Mouse (Mus musculus) hindbrain, embryonic 13.5 days (tissue): ENCODE data around the gene Met. TPM values are rescaled to one million over a fixed set of nuclear protein-coding genes. Genes with fewer than 3 reads are reported as not detected.

Experiments
- ATAC-seq: fragments of 200-750 bp; cut with Nextera tagmentation; 2 replicates; pipeline ENCODE4 v1.8.0; 2017; ENCODE audit warnings: moderate TSS enrichment; ENCODE audit not compliant: low FRiP score
- H3K27ac ChIP-seq: fragments of 300-500 bp; sonication (generic); 2 replicates; pipeline ENCODE4 v1.5.1; 2015; ENCODE audit warnings: inconsistent platforms, mild to moderate bottlenecking, moderate library complexity
- H3K27me3 ChIP-seq: fragments of 300-500 bp; sonication (generic); 2 replicates; pipeline ENCODE4 v1.6.1; 2015; ENCODE audit warnings: mild to moderate bottlenecking, inconsistent platforms
- H3K36me3 ChIP-seq: fragments of 300-500 bp; sonication (generic); 2 replicates; pipeline ENCODE4 v1.6.1; 2015; ENCODE audit warnings: mild to moderate bottlenecking, inconsistent platforms
- H3K4me1 ChIP-seq: fragments of 300-500 bp; sonication (generic); replicated peaks from 2 replicates; pipeline ENCODE4 v1.6.1; 2015; ENCODE audit warnings: inconsistent platforms
- H3K4me2 ChIP-seq: fragments of 300-500 bp; sonication (generic); 2 replicates; pipeline ENCODE4 v1.6.1; 2015; ENCODE audit warnings: inconsistent platforms, mild to moderate bottlenecking, moderate library complexity
- H3K4me3 ChIP-seq: fragments of 300-500 bp; sonication (generic); 2 replicates; pipeline ENCODE4 v1.5.1; 2015; ENCODE audit warnings: mild to moderate bottlenecking, inconsistent platforms
- H3K9ac ChIP-seq: fragments of 300-500 bp; sonication (generic); 2 replicates; pipeline ENCODE4 v1.6.1; 2015; ENCODE audit warnings: mild to moderate bottlenecking, inconsistent platforms
- H3K9me3 ChIP-seq: fragments of 300-500 bp; sonication (generic); 2 replicates; pipeline ENCODE4 v1.6.1; 2016; ENCODE audit warnings: inconsistent platforms
- WGBS: fragments of 180-500 bp; shearing (Covaris S2); methylation state at CpG from one replicate; pipeline ENCODE4 v1.1.7; 2015; 5-methylcytosine and 5-hydroxymethylcytosine counted together
- polyA plus RNA-seq: library from polyadenylated mRNA; unstranded; fragments of >200 nt; fragmentation: Nextera tagmentation; extraction: Ambion mirVana; gene quantifications from 2 replicates; pipeline ENCODE4 v1.2.1, GENCODE M21; 2015

Gene Met
- polyA plus RNA-seq, 1 experiment from 2014 or later: 1.7 TPM

DNA sequence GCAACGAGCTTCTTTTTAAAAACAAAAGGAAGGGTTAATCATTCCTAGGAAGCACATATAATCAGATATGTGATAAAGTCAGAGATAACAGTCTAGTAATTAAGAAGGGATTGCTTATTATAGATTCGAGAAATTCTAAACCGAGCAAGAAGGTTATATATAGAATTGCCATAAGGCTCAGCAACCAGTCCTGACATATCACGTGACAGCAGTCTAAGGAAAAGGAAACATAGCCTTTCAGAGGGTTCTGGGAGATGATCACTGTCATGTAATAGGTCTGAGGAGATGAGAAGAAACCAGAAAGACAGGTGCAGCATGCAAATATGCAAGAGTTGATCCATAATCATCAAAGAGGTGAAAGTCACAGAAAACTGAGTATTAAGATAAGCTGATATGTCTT lies 59.3 kb downstream of the Met start:
- 0 out of 2 replicates have a peak, but pooled peaks cover 3% of the 10 kb centered on the region for H3K4me1 ChIP-seq
- no peak overlapping the region for H3K27ac ChIP-seq
- WGBS: 80% methylated on average over 4 of the region's 4 CpGs
- no peak for ATAC-seq
- no peak overlapping the region for H3K4me2 ChIP-seq
- no peaks in the 10 kb centered on the region for H3K27me3 ChIP-seq
- no peak overlapping the region for H3K9ac ChIP-seq
- H3K36me3 ChIP-seq: no peaks in the 10 kb centered on the region
- H3K4me3 ChIP-seq: no peak overlapping the region
- no peaks in the 10 kb centered on the region for H3K9me3 ChIP-seq

DNA sequence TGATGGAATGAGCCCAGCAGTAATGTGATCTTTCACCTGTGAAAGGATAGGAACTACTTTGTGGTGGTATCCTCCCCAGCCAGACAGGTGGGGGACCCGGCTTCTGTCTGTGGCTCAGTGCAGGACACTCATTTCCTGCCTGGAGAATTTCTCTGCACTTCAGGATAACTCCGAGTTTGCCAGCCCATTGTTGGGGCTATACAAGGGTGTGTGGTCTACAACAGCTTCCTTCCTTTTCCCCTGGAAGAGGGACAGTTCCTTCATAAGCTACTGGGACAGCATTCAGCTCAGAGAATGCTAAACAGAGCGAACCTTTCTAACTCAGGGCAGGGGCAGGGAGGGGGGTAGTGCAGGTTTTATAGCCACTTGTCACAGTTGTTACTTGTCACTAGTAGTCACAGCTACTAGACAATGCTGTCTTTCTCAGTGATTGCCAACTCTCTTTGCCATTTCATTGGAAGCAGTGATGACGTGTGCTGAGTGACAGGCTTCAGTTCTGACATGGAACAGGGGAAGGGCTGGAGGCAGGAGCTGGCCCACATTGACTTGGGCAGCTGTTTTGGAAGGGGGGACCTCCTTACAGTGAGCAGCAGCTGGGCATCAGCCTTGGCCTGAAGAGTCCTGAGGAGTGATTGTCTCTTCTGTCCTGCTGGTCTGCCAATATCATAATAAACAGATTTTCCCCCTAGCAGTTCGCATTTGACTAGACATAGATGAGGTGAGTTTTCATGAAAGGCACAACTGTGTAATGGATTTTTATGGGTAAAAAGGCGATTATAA lies 66.1 kb downstream of the Met start:
- Histone ChIP-seq H3K36me3 (no peaks in the 10 kb centered on the region), H3K4me1 (0 out of 2 replicates have a peak, but pooled peaks cover 4% of the 10 kb centered on the region), H3K27ac (no peak overlapping the region), H3K9me3 (no peaks in the 10 kb centered on the region), H3K4me2 (no peak overlapping the region), H3K27me3 (no peaks in the 10 kb centered on the region), H3K9ac (no peak overlapping the region), H3K4me3 (no peak overlapping the region)
- WGBS: 67% methylated on average over 6 of the region's 6 CpGs
- 0 out of 2 replicates have a peak, but pooled peaks have one; percentile 21 for ATAC-seq

DNA sequence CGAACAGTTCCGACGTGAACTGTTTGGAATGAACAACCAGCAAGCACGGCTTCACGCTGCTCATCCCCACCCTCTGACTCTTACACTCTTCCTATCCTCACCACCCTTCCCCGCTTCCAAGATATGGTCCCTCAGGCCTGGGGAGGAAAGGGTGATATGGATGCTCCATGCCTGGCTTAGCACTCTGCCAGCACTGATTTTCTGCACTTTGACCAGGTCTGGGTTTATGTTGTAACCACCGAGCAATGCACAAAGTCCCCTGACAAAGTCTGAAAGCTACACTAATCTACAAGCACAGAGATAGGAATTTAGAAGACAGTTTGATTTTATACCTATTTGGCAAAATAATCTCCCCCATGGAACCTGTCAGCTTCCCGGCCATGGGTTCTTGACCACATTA lies 78.0 kb downstream of the Met start:
- no peak overlapping the region for H3K4me2 ChIP-seq
- WGBS: 94% methylated on average over 8 of the region's 8 CpGs
- H3K36me3 ChIP-seq: no peaks in the 10 kb centered on the region
- ATAC-seq: no peak
- H3K27ac ChIP-seq: no peak overlapping the region
- H3K4me1 ChIP-seq: peaks cover 7% of the 10 kb centered on the region
- H3K27me3 ChIP-seq: no peaks in the 10 kb centered on the region
- no peak overlapping the region for H3K9ac ChIP-seq
- no peak overlapping the region for H3K4me3 ChIP-seq
- no peaks in the 10 kb centered on the region for H3K9me3 ChIP-seq

DNA sequence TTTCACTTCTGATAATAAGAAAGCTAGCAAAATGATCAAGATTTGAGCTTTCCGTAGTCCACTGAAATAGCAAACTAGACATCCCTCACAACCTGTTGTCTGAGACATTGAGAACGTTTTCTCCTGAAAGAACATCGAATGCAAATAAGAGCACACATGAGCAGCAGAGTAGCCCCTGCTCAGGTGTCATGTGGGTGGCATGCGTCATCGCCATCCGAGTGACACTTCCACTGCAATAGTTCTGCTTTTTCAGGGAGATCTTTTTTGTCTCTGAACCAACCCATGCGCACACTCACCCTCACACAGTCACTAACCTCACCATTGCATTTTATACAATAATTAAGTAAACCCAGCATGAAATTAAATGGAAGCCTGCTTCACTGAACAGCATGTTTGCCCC lies 78.8 kb downstream of the Met start:
- peaks cover 14% of the 10 kb centered on the region for H3K4me1 ChIP-seq
- WGBS: 87% methylated on average over 7 of the region's 7 CpGs
- no peak for ATAC-seq
- no peak overlapping the region for H3K4me2 ChIP-seq
- H3K36me3 ChIP-seq: no peaks in the 10 kb centered on the region
- H3K27me3 ChIP-seq: no peaks in the 10 kb centered on the region
- H3K9ac ChIP-seq: no peak overlapping the region
- H3K9me3 ChIP-seq: no peaks in the 10 kb centered on the region
- H3K27ac ChIP-seq: no peak overlapping the region
- H3K4me3 ChIP-seq: no peak overlapping the region

DNA sequence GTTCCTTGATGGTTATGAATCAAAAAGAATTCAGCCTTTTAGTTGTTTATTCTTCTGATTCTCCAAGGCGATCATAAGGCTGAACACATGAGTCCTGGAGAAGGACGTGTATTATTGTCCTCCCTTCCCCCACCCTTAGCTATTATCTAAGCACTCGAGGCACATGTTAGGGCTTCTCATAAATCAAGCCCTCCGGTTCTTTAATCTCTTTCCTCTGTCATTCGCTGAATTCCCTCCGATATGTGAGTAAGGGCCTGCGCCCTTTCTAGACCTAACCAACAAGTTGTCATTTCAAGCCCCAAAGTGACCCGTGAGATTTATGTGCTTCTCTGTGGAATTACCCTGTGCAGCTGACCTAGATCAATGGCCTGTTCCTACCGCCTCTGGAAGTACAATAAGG lies 81.9 kb downstream of the Met start:
- H3K4me1 ChIP-seq: peaks cover 14% of the 10 kb centered on the region

DNA sequence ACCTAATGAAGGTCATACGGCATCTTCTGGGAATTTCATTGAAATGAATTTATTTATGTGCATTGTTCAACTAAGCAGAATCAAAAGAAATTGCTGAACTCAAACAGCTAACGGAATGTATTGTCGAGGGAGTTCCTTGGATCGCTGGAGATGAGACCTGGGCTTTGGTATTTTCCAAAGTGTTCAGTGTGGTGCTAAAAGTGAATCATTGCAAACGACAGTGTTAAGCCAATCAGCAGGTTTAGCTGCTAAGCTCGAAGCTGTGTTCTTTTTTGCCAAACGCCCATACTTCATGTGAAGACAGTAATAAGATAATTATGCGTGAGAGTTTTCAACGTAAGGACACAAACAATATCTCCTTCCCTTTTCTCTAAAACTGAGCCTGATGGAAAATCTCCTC lies 82.7 kb downstream of the Met start:
- WGBS: 68% methylated on average over 9 of the region's 9 CpGs
- Histone ChIP-seq H3K4me3 (no peak overlapping the region), H3K9ac (no peak overlapping the region), H3K36me3 (no peaks in the 10 kb centered on the region), H3K27me3 (no peaks in the 10 kb centered on the region), H3K9me3 (no peaks in the 10 kb centered on the region), H3K27ac (no peak overlapping the region), H3K4me1 (peaks cover 14% of the 10 kb centered on the region), H3K4me2 (no peak overlapping the region)
- ATAC-seq: no peak

More for the DNA sequence above, 81.9 kb downstream of the Met start:
- no peak overlapping the region for H3K4me2 ChIP-seq
- no peak overlapping the region for H3K4me3 ChIP-seq
- no peaks in the 10 kb centered on the region for H3K27me3 ChIP-seq
- 66% methylated on average over 9 of the region's 9 CpGs for whole genome bisulfite sequencing
- no peaks in the 10 kb centered on the region for H3K36me3 ChIP-seq
- no peak overlapping the region for H3K27ac ChIP-seq
- ATAC-seq: no peak
- no peak overlapping the region for H3K9ac ChIP-seq
- H3K9me3 ChIP-seq: no peaks in the 10 kb centered on the region

DNA sequence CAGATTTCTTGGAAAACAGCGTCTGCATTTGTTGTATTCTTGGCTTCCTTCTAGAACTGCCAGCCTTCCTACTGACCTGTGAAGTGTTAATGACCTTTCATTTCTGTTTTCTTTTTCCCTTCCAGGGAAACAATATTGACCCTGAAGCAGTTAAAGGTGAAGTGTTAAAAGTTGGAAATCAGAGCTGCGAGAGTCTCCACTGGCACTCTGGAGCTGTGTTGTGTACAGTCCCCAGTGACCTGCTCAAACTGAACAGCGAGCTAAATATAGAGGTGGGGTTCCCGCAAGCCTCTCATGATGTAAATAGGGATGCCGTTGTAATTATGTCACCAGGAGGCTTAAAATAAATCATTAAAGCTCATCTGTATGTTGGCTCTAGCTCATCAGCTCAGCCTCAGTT lies 83.2 kb downstream of the Met start:
- Histone ChIP-seq H3K27ac (no peak overlapping the region), H3K27me3 (no peaks in the 10 kb centered on the region), H3K4me2 (no peak overlapping the region), H3K4me3 (no peak overlapping the region), H3K9me3 (no peaks in the 10 kb centered on the region), H3K9ac (no peak overlapping the region), H3K36me3 (no peaks in the 10 kb centered on the region), H3K4me1 (peaks cover 14% of the 10 kb centered on the region)
- 50% methylated on average over 5 of the region's 5 CpGs for WGBS
- no peak for ATAC-seq

DNA sequence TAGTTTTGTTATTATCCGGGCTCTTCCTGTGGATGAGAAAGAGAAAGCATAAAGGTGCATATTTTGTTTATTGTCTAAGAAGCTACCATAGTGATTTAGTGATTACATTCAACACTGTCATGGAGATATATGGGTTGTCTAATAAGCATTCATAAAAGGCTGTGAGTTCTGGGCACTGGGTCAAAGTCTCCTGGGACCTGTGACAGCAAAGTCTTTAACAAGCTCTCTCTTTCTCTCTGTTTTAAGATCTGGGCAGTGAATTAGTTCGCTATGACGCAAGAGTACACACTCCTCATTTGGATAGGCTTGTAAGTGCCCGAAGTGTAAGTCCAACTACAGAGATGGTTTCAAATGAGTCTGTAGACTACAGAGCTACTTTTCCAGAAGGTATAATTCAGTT lies 85.2 kb downstream of the Met start:
- no peaks in the 10 kb centered on the region for H3K9me3 ChIP-seq
- peaks cover 14% of the 10 kb centered on the region for H3K4me1 ChIP-seq
- no peak overlapping the region for H3K4me2 ChIP-seq
- no peak for ATAC-seq
- no peaks in the 10 kb centered on the region for H3K27me3 ChIP-seq
- no peak overlapping the region for H3K9ac ChIP-seq
- H3K27ac ChIP-seq: no peak overlapping the region
- H3K36me3 ChIP-seq: no peaks in the 10 kb centered on the region
- no peak overlapping the region for H3K4me3 ChIP-seq
- WGBS: 86% methylated on average over 4 of the region's 4 CpGs

DNA sequence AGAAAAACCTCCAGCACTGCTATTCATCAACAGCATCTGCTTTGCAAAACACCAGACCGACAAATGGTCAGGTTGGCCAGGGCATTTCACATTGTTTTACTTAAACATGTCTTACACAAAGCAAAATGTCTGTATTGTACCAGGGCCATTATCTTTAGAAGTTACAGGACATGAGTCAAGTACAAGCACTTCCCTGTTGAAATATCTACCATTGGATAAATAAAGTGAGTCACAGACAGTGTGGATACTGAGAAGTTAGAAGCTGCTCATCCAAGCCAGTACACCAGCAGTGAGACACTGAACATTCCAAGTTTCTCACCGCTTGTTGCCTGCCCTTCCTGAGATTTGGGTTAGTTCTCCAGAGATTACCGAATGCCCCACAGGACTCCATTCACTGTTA lies 86.0 kb downstream of the Met start:
- WGBS: 90% methylated on average over 3 of the region's 3 CpGs
- Histone ChIP-seq H3K4me1 (peaks cover 14% of the 10 kb centered on the region), H3K4me2 (no peak overlapping the region), H3K27ac (no peak overlapping the region), H3K27me3 (no peaks in the 10 kb centered on the region), H3K9ac (no peak overlapping the region), H3K4me3 (no peak overlapping the region), H3K36me3 (no peaks in the 10 kb centered on the region), H3K9me3 (no peaks in the 10 kb centered on the region)
- no peak for ATAC-seq

DNA sequence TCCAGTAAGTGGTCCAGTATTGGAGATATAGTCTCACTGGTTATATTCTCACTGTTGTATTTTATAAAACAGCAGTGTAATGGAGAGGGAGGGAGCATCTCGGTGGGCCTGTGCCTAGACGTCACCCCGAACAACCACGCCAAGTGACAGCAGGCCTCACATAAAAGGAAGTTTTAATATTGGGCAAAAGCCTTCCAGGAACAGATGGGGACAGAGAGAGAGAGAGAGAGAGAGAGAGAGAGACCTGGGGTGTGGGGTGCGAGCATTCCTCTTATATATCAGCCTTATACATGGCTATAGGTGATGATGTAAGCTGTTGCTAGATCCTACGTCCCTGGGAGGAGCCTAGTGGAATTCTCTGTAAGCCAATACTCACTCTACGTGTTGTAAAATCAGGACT lies 90.7 kb downstream of the Met start:
- Histone ChIP-seq H3K4me3 (no peak overlapping the region), H3K4me2 (no peak overlapping the region), H3K27me3 (no peaks in the 10 kb centered on the region), H3K4me1 (peaks cover 3% of the 10 kb centered on the region; the same call in 1 of the 2 replicates), H3K36me3 (no peaks in the 10 kb centered on the region), H3K27ac (no peak overlapping the region), H3K9ac (no peak overlapping the region), H3K9me3 (no peaks in the 10 kb centered on the region)
- WGBS: 71% methylated on average over 7 of the region's 7 CpGs
- ATAC-seq: peak; percentile 71

DNA sequence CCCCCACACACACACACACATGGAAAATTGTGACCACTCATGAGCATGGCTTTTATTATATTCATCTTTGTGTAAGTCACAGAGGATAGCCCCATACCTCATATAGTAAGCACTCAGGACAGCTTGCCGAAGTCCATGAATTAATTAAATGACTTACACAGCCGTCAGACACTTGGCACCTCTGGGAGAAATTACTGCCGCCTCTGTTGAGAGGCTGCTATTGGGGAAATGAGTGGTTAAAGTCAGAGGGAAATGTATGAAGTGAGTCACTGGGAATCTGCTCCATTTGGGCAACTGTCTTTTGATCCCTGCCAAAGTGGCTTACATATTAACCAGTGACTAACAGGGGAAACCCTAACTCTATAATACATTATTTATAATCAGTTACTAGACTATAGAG lies 91.2 kb downstream of the Met start:
- no peak overlapping the region for H3K9ac ChIP-seq

DNA sequence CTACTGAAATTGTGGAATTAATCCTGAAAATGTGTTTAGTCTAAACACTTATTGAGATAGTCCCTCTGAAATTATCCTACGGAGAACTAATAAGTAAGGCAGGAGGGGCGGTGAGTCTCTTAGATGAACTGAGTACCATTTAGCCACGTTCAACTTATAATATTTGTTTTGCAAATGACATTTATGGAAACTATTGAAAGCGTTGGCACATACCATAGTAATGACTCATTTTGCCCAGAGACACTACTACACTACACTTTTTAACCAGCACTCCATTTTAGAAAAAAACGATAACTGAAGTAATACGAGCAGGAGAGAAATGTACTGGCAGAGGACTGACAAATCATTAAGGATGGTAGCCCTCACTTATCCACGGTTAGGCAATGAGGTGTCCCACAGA lies 92.1 kb downstream of the Met start:
- Histone ChIP-seq H3K4me3 (no peak overlapping the region), H3K4me1 (peaks cover 3% of the 10 kb centered on the region; the same call in 1 of the 2 replicates), H3K27ac (no peak overlapping the region), H3K9me3 (no peaks in the 10 kb centered on the region), H3K4me2 (no peak overlapping the region), H3K36me3 (no peaks in the 10 kb centered on the region), H3K27me3 (0 out of 2 replicates have a peak, but pooled peaks cover 3% of the 10 kb centered on the region), H3K9ac (no peak overlapping the region)
- WGBS: 86% methylated on average over 7 of the region's 7 CpGs
- ATAC-seq: no peak

More for the DNA sequence above, 91.2 kb downstream of the Met start:
- Histone ChIP-seq H3K27me3 (no peaks in the 10 kb centered on the region), H3K4me1 (peaks cover 3% of the 10 kb centered on the region; the same call in 1 of the 2 replicates), H3K4me3 (no peak overlapping the region), H3K4me2 (no peak overlapping the region), H3K27ac (no peak overlapping the region), H3K36me3 (no peaks in the 10 kb centered on the region), H3K9me3 (no peaks in the 10 kb centered on the region)
- WGBS: 29% methylated on average over 3 of the region's 3 CpGs
- ATAC-seq: peak; percentile 72; the same call in 1 of the 2 replicates

DNA sequence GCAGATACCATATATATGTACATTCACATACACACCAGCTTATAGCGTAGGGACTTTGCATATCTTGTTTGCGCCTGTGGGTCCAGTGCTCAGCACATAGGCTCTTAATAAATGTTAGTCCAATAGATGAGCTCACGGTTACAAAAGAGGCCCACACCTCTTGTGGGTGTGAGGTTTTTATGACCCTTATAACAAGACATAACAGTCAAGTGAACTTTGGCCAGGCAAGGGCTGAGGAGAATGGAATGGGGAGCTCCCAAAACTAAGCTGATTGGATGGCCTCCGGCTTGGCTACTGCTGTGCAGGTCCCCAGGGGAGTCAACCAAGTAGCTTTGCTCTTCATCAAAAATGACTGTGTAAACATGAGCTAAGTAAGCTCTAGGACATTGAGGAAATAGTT lies 96.1 kb downstream of the Met start:
- no peak for ATAC-seq
- Histone ChIP-seq H3K9ac (no peak overlapping the region), H3K9me3 (no peaks in the 10 kb centered on the region), H3K27ac (no peak overlapping the region), H3K4me1 (peaks cover 13% of the 10 kb centered on the region; the same call in 1 of the 2 replicates), H3K4me2 (no peak overlapping the region), H3K4me3 (no peak overlapping the region), H3K36me3 (no peaks in the 10 kb centered on the region), H3K27me3 (peaks cover 19% of the 10 kb centered on the region)
- 86% methylated on average over 4 of the region's 4 CpGs for WGBS
